25 mouse cellular contexts compared by ENCODE assay signal in the genomic region with DNA sequence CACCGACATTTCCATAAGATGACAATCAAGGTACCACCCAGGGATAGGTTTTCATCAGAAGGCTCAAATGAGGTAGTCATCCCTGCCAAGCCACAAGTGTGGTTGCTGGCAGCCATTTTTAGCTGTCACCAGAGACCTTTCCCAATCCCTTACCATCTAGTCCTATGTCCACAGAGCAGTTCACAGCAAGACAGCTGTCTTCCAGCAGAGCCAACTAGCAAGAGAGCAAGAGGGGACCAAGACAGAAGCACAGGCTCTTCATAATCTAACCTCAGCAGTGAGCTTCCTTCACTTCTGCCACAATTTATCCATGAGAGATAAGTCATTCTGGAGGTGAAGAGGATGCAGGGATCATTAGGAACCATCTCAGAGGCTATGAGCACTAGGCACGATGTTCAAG.
"Had no signal": no experiment of that assay in that cellular context is flagged by ENCODE, and none has a peak within 500 bp of the region (broad histone marks: within the 10 kb centered on the region; RNA-seq: fewer than 3 reads in every experiment).

No protein-coding gene starts in this region.

- DNase-seq: gastrocnemius, postnatal 14 days; gastrocnemius, postnatal 36 days; heart, adult 11 months; heart, adult 2 months; heart, postnatal 14 days; heart, postnatal 36 days; kidney, adult 11 months; kidney, adult 2 months; kidney, adult 9 months; kidney, postnatal 14 days; kidney, postnatal 36 days; layer of hippocampus, adult 9-11 months; layer of hippocampus, postnatal 36 days; left cerebral cortex, postnatal 4 days had no signal

- H3K9ac ChIP-seq: heart, embryonic 13.5 days; heart, embryonic 15.5 days; hindbrain, embryonic 13.5 days; hindbrain, embryonic 15.5 days; kidney, embryonic 15.5 days; limb, embryonic 13.5 days; limb, embryonic 15.5 days had no signal

- H3K9me3 ChIP-seq: heart, embryonic 15.5 days; hindbrain, embryonic 13.5 days; hindbrain, embryonic 15.5 days; kidney, embryonic 15.5 days; limb, embryonic 13.5 days; limb, embryonic 15.5 days had no signal

- H3K27ac ChIP-seq: heart, adult 2 months; heart, embryonic 13.5 days; heart, embryonic 15.5 days; hindbrain, embryonic 13.5 days; hindbrain, embryonic 15.5 days; hindbrain, postnatal 0 days; kidney, embryonic 15.5 days; kidney, postnatal 0 days; limb, embryonic 13.5 days; limb, embryonic 15.5 days had no signal

- H3K4me1 ChIP-seq: hindbrain, embryonic 13.5 days; hindbrain, embryonic 15.5 days; kidney, embryonic 15.5 days; limb, embryonic 15.5 days had no signal

- H3K36me3 ChIP-seq: heart, embryonic 13.5 days; heart, embryonic 15.5 days; hindbrain, embryonic 13.5 days; hindbrain, embryonic 15.5 days; kidney, embryonic 15.5 days; limb, embryonic 13.5 days; limb, embryonic 15.5 days had no signal

- H3K4me3 ChIP-seq: heart, adult 2 months; heart, embryonic 13.5 days; heart, embryonic 15.5 days; hindbrain, embryonic 13.5 days; hindbrain, embryonic 15.5 days; kidney, embryonic 15.5 days; limb, embryonic 13.5 days; limb, embryonic 15.5 days had no signal

- H3K4me2 ChIP-seq: heart, embryonic 11.5 days; heart, embryonic 13.5 days; heart, embryonic 15.5 days; hindbrain, embryonic 13.5 days; hindbrain, embryonic 15.5 days; kidney, embryonic 15.5 days; limb, embryonic 13.5 days; limb, embryonic 15.5 days had no signal

- ATAC-seq: hindbrain, postnatal 0 days; intestine, embryonic 16.5 days had no signal

- H3K27me3 ChIP-seq: heart, embryonic 13.5 days; heart, embryonic 15.5 days; hindbrain, embryonic 13.5 days; hindbrain, embryonic 15.5 days; kidney, embryonic 15.5 days; limb, embryonic 13.5 days; limb, embryonic 15.5 days had no signal
